ENCODE assay signal across 26 mouse cellular contexts in the genomic region with DNA sequence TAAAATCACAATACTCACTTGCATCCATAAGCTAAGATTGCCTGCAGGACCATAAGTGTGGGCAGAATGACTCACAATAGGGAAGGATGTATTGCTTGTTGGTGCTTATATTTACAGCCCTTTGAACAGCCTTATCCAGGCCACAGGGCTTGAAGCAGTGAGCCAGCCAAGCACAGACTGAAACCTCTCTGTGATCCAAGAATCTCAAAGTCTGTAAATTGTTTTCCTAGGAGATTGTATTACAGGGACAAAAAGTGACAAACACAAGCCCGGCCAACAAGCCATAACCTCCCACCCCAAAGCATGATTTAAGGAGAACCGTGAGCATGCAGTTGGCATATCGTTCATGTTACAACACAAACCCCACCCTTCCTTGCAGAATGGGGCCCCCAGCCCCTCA.
DNase-seq lines count a peak whose midpoint lies in the region; ATAC-seq and TF ChIP-seq lines count a peak whose summit lies in the region.
"Had no signal": no experiment of that assay in that cellular context is flagged by ENCODE, and none has a peak within 500 bp of the region (broad histone marks: within the 10 kb centered on the region; RNA-seq: fewer than 3 reads in every experiment).

No protein-coding gene starts in this region.

- no peak overlapping the region for H3K9ac ChIP-seq in heart, postnatal 0 days (replicated peaks; ENCODE audit: low read depth, low read length)
- no peak overlapping the region for H3K9ac ChIP-seq in heart, embryonic 11.5 days (ENCODE audit: low read depth, low read length)
- H3K9ac ChIP-seq in lung, embryonic 14.5 days = no peak overlapping the region
- H3K9ac ChIP-seq in midbrain, embryonic 11.5 days (ENCODE audit: low read length) = no peak overlapping the region
- H3K9ac ChIP-seq in midbrain, embryonic 15.5 days = no peak overlapping the region
- H3K9ac ChIP-seq: embryonic facial prominence, embryonic 15.5 days; forebrain, embryonic 12.5 days; forebrain, postnatal 0 days; liver, embryonic 14.5 days; stomach, embryonic 15.5 days had no signal

- no peak for TF ChIP-seq CTCF in heart, postnatal 0 days (IDR thresholded peaks at IDR 0.05; ENCODE audit: low read depth)
- no peak for TF ChIP-seq CTCF in lung, embryonic 14.5 days (IDR thresholded peaks at IDR 0.05; ENCODE audit: low read depth)

- no peak overlapping the region for H3K4me2 ChIP-seq in heart, postnatal 0 days (ENCODE audit: low read depth, low read length)
- no peak overlapping the region for H3K4me2 ChIP-seq in heart, embryonic 11.5 days
- H3K4me2 ChIP-seq in lung, embryonic 14.5 days = no peak overlapping the region
- no peak overlapping the region for H3K4me2 ChIP-seq in midbrain, embryonic 11.5 days
- no peak overlapping the region for H3K4me2 ChIP-seq in midbrain, embryonic 15.5 days
- H3K4me2 ChIP-seq: embryonic facial prominence, embryonic 15.5 days; forebrain, embryonic 12.5 days; stomach, embryonic 15.5 days had no signal

- no peak overlapping the region for H3K27ac ChIP-seq in heart, postnatal 0 days (ENCODE audit: low read depth)
- H3K27ac ChIP-seq in heart, embryonic 11.5 days (ENCODE audit: low read depth, low read length) = no peak overlapping the region
- H3K27ac ChIP-seq in lung, embryonic 14.5 days (ENCODE audit: low read depth) = no peak overlapping the region
- H3K27ac ChIP-seq in midbrain, embryonic 11.5 days (ENCODE audit: low read depth, low read length) = no peak overlapping the region
- H3K27ac ChIP-seq in midbrain, embryonic 15.5 days = no peak overlapping the region
- H3K27ac ChIP-seq: embryonic facial prominence, embryonic 10.5 days; embryonic facial prominence, embryonic 15.5 days; forebrain, embryonic 12.5 days; liver, embryonic 14.5 days; stomach, embryonic 15.5 days had no signal

- no peaks in the 10 kb centered on the region for H3K9me3 ChIP-seq in heart, postnatal 0 days (replicated peaks; ENCODE audit: control insufficient read depth, low read length)
- no peaks in the 10 kb centered on the region for H3K9me3 ChIP-seq in heart, embryonic 11.5 days (replicated peaks; ENCODE audit: control insufficient read depth, low read length)
- no peaks in the 10 kb centered on the region for H3K9me3 ChIP-seq in lung, embryonic 14.5 days (ENCODE audit: low read depth, low read length)
- no peaks in the 10 kb centered on the region for H3K9me3 ChIP-seq in midbrain, embryonic 11.5 days (ENCODE audit: control insufficient read depth, low read length)
- H3K9me3 ChIP-seq in midbrain, embryonic 15.5 days = no peaks in the 10 kb centered on the region
- H3K9me3 ChIP-seq: embryonic facial prominence, embryonic 10.5 days; embryonic facial prominence, embryonic 15.5 days; forebrain, embryonic 12.5 days; stomach, embryonic 15.5 days had no signal

- H3K27me3 ChIP-seq in heart, postnatal 0 days (ENCODE audit: control insufficient read depth, insufficient read depth, low read length) = no peaks in the 10 kb centered on the region
- no peaks in the 10 kb centered on the region for H3K27me3 ChIP-seq in heart, embryonic 11.5 days (ENCODE audit: control insufficient read depth, insufficient read depth, low read length)
- no peaks in the 10 kb centered on the region for H3K27me3 ChIP-seq in lung, embryonic 14.5 days (ENCODE audit: insufficient read depth, low read length)
- no peaks in the 10 kb centered on the region for H3K27me3 ChIP-seq in midbrain, embryonic 11.5 days (ENCODE audit: control insufficient read depth, insufficient read depth, low read length)
- H3K27me3 ChIP-seq in midbrain, embryonic 15.5 days (replicated peaks) = no peaks in the 10 kb centered on the region
- H3K27me3 ChIP-seq: embryonic facial prominence, embryonic 15.5 days; forebrain, embryonic 12.5 days; megakaryocyte, embryonic 14.5 days; stomach, embryonic 15.5 days had no signal

- 53% methylated on average over 3 of the region's 3 CpGs for WGBS in heart, postnatal 0 days
- 63% methylated on average over 3 of the region's 3 CpGs for WGBS in heart, embryonic 11.5 days (ENCODE audit: insufficient replicate concordance)
- WGBS in lung, embryonic 14.5 days = 66% methylated on average over 3 of the region's 3 CpGs
- whole genome bisulfite sequencing in midbrain, embryonic 11.5 days = 97% methylated on average over 3 of the region's 3 CpGs
- 85% methylated on average over 3 of the region's 3 CpGs for WGBS in midbrain, embryonic 15.5 days

- DNase-seq in heart, postnatal 0 days (ENCODE audit: low spot score) = peak; percentile 8
- DNase-seq in lung, embryonic 14.5 days = peak; percentile 8
- no peak for DNase-seq in lung, postnatal 36 days
- DNase-seq in midbrain, embryonic 11.5 days (ENCODE audit: low spot score, missing footprints) = peak; percentile 35
- DNase-seq: adrenal gland, adult 2 months; B cell, adult 2 months; cerebellum, adult 8-10 months; cerebellum, postnatal 25 days; forebrain, postnatal 0 days; heart, postnatal 14 days; kidney, adult 2 months; kidney, postnatal 36 days; layer of hippocampus, postnatal 36 days; left cerebral cortex, postnatal 4 days; right cerebral cortex, postnatal 25 days had no signal

- H3K4me1 ChIP-seq in heart, postnatal 0 days (ENCODE audit: control insufficient read depth, insufficient read depth) = no peaks in the 10 kb centered on the region
- H3K4me1 ChIP-seq in heart, embryonic 11.5 days (ENCODE audit: control insufficient read depth, insufficient read depth, low read length) = no peaks in the 10 kb centered on the region
- no peaks in the 10 kb centered on the region for H3K4me1 ChIP-seq in lung, embryonic 14.5 days (ENCODE audit: insufficient read depth)
- no peaks in the 10 kb centered on the region for H3K4me1 ChIP-seq in midbrain, embryonic 11.5 days (ENCODE audit: control insufficient read depth, insufficient read depth, low read length)
- H3K4me1 ChIP-seq in midbrain, embryonic 15.5 days = no peaks in the 10 kb centered on the region
- H3K4me1 ChIP-seq: embryonic facial prominence, embryonic 10.5 days; embryonic facial prominence, embryonic 15.5 days; forebrain, embryonic 12.5 days; megakaryocyte, embryonic 14.5 days; stomach, embryonic 15.5 days had no signal

- H3K36me3 ChIP-seq in heart, postnatal 0 days (replicated peaks; ENCODE audit: control insufficient read depth, insufficient read depth, low read length) = no peaks in the 10 kb centered on the region
- H3K36me3 ChIP-seq in heart, embryonic 11.5 days (ENCODE audit: control insufficient read depth, insufficient read depth, low read length) = no peaks in the 10 kb centered on the region
- H3K36me3 ChIP-seq in lung, embryonic 14.5 days (ENCODE audit: insufficient read depth) = no peaks in the 10 kb centered on the region
- H3K36me3 ChIP-seq in midbrain, embryonic 11.5 days (ENCODE audit: control insufficient read depth, insufficient read depth, low read length) = no peaks in the 10 kb centered on the region
- H3K36me3 ChIP-seq in midbrain, embryonic 15.5 days (replicated peaks) = no peaks in the 10 kb centered on the region
- H3K36me3 ChIP-seq: embryonic facial prominence, embryonic 10.5 days; embryonic facial prominence, embryonic 15.5 days; forebrain, embryonic 12.5 days; stomach, embryonic 15.5 days had no signal

- ATAC-seq in heart, postnatal 0 days (ENCODE audit: insufficient read depth, low read depth) = peak; percentile 17; the same call in 1 of the 2 replicates
- no peak for ATAC-seq in heart, embryonic 11.5 days (replicated peaks; ENCODE audit: insufficient number of reproducible peaks, low FRiP score, low TSS enrichment)
- ATAC-seq in lung, embryonic 14.5 days (ENCODE audit: insufficient read depth) = no peak
- no peak for ATAC-seq in midbrain, embryonic 11.5 days (ENCODE audit: low FRiP score)
- no peak for ATAC-seq in midbrain, embryonic 15.5 days (replicated peaks)
- ATAC-seq: forebrain, postnatal 0 days; hindbrain, embryonic 16.5 days; lung, postnatal 0 days; midbrain, embryonic 16.5 days had no signal

- no peak overlapping the region for H3K4me3 ChIP-seq in heart, postnatal 0 days (ENCODE audit: low read depth, low read length)
- no peak overlapping the region for H3K4me3 ChIP-seq in heart, embryonic 11.5 days (ENCODE audit: low read depth, low read length)
- H3K4me3 ChIP-seq in lung, embryonic 14.5 days (ENCODE audit: low read depth, low read length) = no peak overlapping the region
- H3K4me3 ChIP-seq in midbrain, embryonic 11.5 days (ENCODE audit: low read depth, low read length) = no peak overlapping the region
- no peak overlapping the region for H3K4me3 ChIP-seq in midbrain, embryonic 15.5 days
- H3K4me3 ChIP-seq: embryonic facial prominence, embryonic 10.5 days; embryonic facial prominence, embryonic 15.5 days; forebrain, embryonic 12.5 days; megakaryocyte, embryonic 14.5 days; stomach, embryonic 15.5 days had no signal

- no peak for TF ChIP-seq EP300 in heart, postnatal 0 days (IDR thresholded peaks at IDR 0.05; ENCODE audit: low read depth)
